In the genomic region with DNA sequence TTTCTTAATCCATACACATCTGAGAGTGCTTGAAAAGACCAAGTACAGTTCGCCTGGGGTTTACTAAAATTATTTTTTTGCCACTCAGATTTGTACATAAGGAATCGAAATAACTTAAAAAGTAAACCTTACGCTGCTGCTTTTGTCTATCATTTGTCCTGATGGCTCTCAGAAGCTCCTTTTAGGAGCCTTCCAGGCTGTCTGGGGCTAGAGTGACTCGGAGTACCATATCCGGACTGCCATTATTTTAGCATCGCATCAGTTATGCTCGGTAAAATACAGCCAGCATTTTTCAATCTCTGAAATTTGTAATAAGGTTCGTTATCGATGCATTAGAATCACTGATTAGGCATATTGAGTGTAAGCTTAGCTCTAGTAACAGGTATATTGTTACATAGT, we compare ENCODE assay signal across 1 mouse cellular context.
TF ChIP-seq lines count a peak whose summit lies in the region.

No protein-coding gene starts in this region.

TF ChIP-seq in MEL, 35 proteins besides CTCF, POLR2A, EP300 and RAD21:
- TF ChIP-seq NRF1 (IDR thresholded peaks at IDR 0.05; ENCODE audit: insufficient read depth, low read depth, low read length, poor library complexity, severe bottlenecking) = no peak
- TF ChIP-seq MYB (IDR thresholded peaks at IDR 0.05; ENCODE audit: low read depth, low read length) = no peak
- TF ChIP-seq E2F4 (IDR thresholded peaks at IDR 0.05; ENCODE audit: borderline replicate concordance, low read depth, low read length) = no peak
- no peak for TF ChIP-seq POLR2AphosphoS2 (IDR thresholded peaks at IDR 0.05; ENCODE audit: low read length)
- no peak for TF ChIP-seq USF1 (IDR thresholded peaks at IDR 0.05; ENCODE audit: low read depth, low read length)
- no peak for TF ChIP-seq MAX (IDR thresholded peaks at IDR 0.05; ENCODE audit: low read length)
- TF ChIP-seq CHD2 (IDR thresholded peaks at IDR 0.05; ENCODE audit: low read length) = no peak
- no peak for TF ChIP-seq ETS1 (IDR thresholded peaks at IDR 0.05; ENCODE audit: low read depth, low read length)
- no peak for TF ChIP-seq CHD1 (IDR thresholded peaks at IDR 0.05; ENCODE audit: low read depth, low read length)
- no peak for TF ChIP-seq SIN3A (IDR thresholded peaks at IDR 0.05; ENCODE audit: low read length)
- no peak for TF ChIP-seq GABPA (IDR thresholded peaks at IDR 0.05; ENCODE audit: low read depth, low read length)
- no peak for TF ChIP-seq NELFE (IDR thresholded peaks at IDR 0.05; ENCODE audit: low read depth, low read length)
- TF ChIP-seq ZC3H11A (IDR thresholded peaks at IDR 0.05; ENCODE audit: low read depth, low read length) = no peak
- TF ChIP-seq TCF12 (IDR thresholded peaks at IDR 0.05; ENCODE audit: low read depth, low read length) = no peak
- TF ChIP-seq TBP (IDR thresholded peaks at IDR 0.05; ENCODE audit: low read depth, low read length) = no peak
